Mouse (Mus musculus): ENCODE data around the gene Sorbs1.

DNA sequence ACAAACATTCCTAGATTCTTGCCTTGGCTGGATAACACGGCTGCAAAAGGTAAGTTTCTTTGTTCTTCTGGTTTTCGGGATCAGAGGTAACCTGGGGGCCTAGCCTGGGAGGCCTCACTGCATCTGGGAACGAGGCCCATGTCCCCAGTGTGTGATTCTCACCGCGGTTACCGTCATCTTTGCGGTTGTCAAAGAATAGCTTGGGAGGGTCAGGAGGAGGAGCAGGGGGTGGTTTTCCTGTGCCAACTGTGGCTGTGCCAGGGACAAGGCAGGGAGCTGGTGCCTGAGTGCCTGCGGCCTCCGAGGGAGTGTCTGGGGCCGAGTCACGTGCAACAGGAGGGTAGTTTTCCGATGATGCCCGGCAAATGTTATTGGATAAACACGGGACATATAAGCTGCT lies 135.9 kb downstream of the Sorbs1 start:
- TF ChIP-seq CTCF (IDR thresholded peaks at IDR 0.05; ENCODE audit: borderline replicate concordance, insufficient read depth, low read length), result no peak
- TF ChIP-seq POLR2A (IDR thresholded peaks at IDR 0.05; ENCODE audit: low read depth, low read length), result no peak

All from embryonic fibroblast, embryonic 13.5 days (primary cell).